ENCODE assay signal across 23 mouse cellular contexts in the genomic region with DNA sequence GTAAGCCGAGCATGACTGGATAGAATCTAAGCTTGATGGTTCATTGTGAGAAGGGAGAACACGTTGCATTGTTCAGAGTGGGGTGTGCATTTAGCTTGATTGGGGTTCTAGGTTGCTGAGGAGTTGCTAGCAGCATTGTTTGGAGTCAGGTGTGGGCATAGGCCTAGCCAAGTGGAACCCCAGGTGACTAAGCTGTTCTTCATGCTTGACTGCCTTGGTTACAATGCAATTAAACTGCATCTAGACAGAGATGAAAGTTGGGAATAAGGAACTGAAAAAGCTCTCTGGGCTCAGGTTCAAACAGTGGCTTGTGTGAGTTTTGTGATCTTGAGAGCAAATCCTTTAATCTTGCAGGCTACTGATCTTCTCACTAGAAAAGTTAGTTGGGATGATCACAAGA. TPM values are rescaled to one million over a fixed set of nuclear protein-coding genes. Genes with fewer than 3 reads are reported as not detected.
"Had no signal": no experiment of that assay in that cellular context is flagged by ENCODE, and none has a peak within 500 bp of the region (broad histone marks: within the 10 kb centered on the region; RNA-seq: fewer than 3 reads in every experiment).

No protein-coding gene starts in this region.

- H3K27ac ChIP-seq: kidney, postnatal 0 days; layer of hippocampus, adult 2 months; limb, embryonic 10.5 days; limb, embryonic 13.5 days; liver, embryonic 12.5 days; liver, embryonic 15.5 days; lung, embryonic 15.5 days; midbrain, embryonic 10.5 days; neural tube, embryonic 12.5 days; neural tube, embryonic 15.5 days; stomach, embryonic 15.5 days had no signal

- H3K9me3 ChIP-seq: limb, embryonic 10.5 days; limb, embryonic 13.5 days; liver, embryonic 12.5 days; liver, embryonic 15.5 days; lung, embryonic 15.5 days; megakaryocyte, embryonic 14.5 days; midbrain, embryonic 10.5 days; neural tube, embryonic 12.5 days; neural tube, embryonic 15.5 days; stomach, embryonic 15.5 days had no signal

- H3K4me3 ChIP-seq: layer of hippocampus, adult 2 months; limb, embryonic 10.5 days; limb, embryonic 13.5 days; liver, embryonic 12.5 days; liver, embryonic 15.5 days; lung, embryonic 15.5 days; megakaryocyte, embryonic 14.5 days; midbrain, embryonic 10.5 days; neural tube, embryonic 12.5 days; neural tube, embryonic 15.5 days; stomach, embryonic 15.5 days had no signal

- H3K4me1 ChIP-seq: limb, embryonic 10.5 days; limb, embryonic 13.5 days; liver, embryonic 12.5 days; liver, embryonic 15.5 days; lung, embryonic 15.5 days; megakaryocyte, embryonic 14.5 days; midbrain, embryonic 10.5 days; neural tube, embryonic 12.5 days; neural tube, embryonic 15.5 days; stomach, embryonic 15.5 days had no signal

- H3K9ac ChIP-seq: limb, embryonic 13.5 days; liver, embryonic 12.5 days; liver, embryonic 15.5 days; lung, embryonic 15.5 days; neural tube, embryonic 12.5 days; neural tube, embryonic 15.5 days; stomach, embryonic 15.5 days had no signal

- H3K4me2 ChIP-seq: limb, embryonic 13.5 days; liver, embryonic 12.5 days; liver, embryonic 15.5 days; lung, embryonic 15.5 days; neural tube, embryonic 12.5 days; neural tube, embryonic 15.5 days; stomach, embryonic 15.5 days had no signal

- H3K27me3 ChIP-seq: limb, embryonic 13.5 days; liver, embryonic 12.5 days; liver, embryonic 15.5 days; lung, embryonic 15.5 days; megakaryocyte, embryonic 14.5 days; neural tube, embryonic 12.5 days; neural tube, embryonic 15.5 days; stomach, embryonic 15.5 days had no signal

- ATAC-seq: intestine, embryonic 16.5 days; liver, embryonic 12.5 days had no signal

- DNase-seq: kidney, adult 8-10 months; layer of hippocampus, adult 9-11 months; liver; lung, adult 18-20 months; lung, postnatal 10 days; lung, postnatal 36 days; midbrain, embryonic 14.5 days; retina, postnatal 1 day; thymus, postnatal 25 days had no signal

- H3K36me3 ChIP-seq: limb, embryonic 10.5 days; limb, embryonic 13.5 days; liver, embryonic 12.5 days; liver, embryonic 15.5 days; lung, embryonic 15.5 days; midbrain, embryonic 10.5 days; neural tube, embryonic 12.5 days; neural tube, embryonic 15.5 days; stomach, embryonic 15.5 days had no signal

RNA-seq across cellular contexts. Expression of a gene that starts 55.4 kb away (rescaled TPM):
- total RNA-seq: layer of hippocampus, adult 2 months; left cerebral cortex, postnatal 25 days had no signal
